Mouse (Mus musculus) hindbrain, embryonic 10.5 days (tissue): ENCODE measurements around the gene Rasal2. TPM values are rescaled to one million over a fixed set of nuclear protein-coding genes. Genes with fewer than 3 reads are reported as not detected.

Experiments used
- DNase-seq: peaks from one replicate; pipeline ENCODE4 v3.0.0-alpha.2; 2017; ENCODE audit warnings: low spot score
- H3K27ac ChIP-seq: fragments of 300-500 bp; sonication (generic); 2 replicates; pipeline ENCODE4 v1.5.1; 2016; ENCODE audit warnings: mild to moderate bottlenecking, moderate library complexity
- H3K27me3 ChIP-seq: fragments of 300-500 bp; sonication (generic); 2 replicates; pipeline ENCODE4 v1.6.1; 2016; ENCODE audit warnings: mild to moderate bottlenecking; ENCODE audit not compliant: poor library complexity, insufficient read depth, severe bottlenecking
- H3K36me3 ChIP-seq: fragments of 300-500 bp; sonication (generic); 2 replicates; pipeline ENCODE4 v1.6.1; 2016; ENCODE audit warnings: mild to moderate bottlenecking, moderate library complexity
- H3K4me1 ChIP-seq: fragments of 300-500 bp; sonication (generic); replicated peaks from 2 replicates; pipeline ENCODE4 v1.6.1; 2016; ENCODE audit warnings: mild to moderate bottlenecking
- H3K4me3 ChIP-seq: fragments of 300-500 bp; sonication (generic); 2 replicates; pipeline ENCODE4 v1.5.1; 2016; ENCODE audit warnings: mild to moderate bottlenecking, moderate library complexity
- H3K9me3 ChIP-seq: fragments of 300-500 bp; sonication (generic); 2 replicates; pipeline ENCODE4 v1.6.1; 2016; ENCODE audit warnings: mild to moderate bottlenecking, moderate library complexity
- whole genome bisulfite sequencing: fragments of 180-500 bp; shearing (Covaris S2); methylation state at CpG from one replicate; pipeline ENCODE4 v1.1.7; 2016; 5-methylcytosine and 5-hydroxymethylcytosine counted together
- polyA plus RNA-seq: library from polyadenylated mRNA; unstranded; fragments of >200 nt; fragmentation: Nextera tagmentation; extraction: Ambion mirVana; gene quantifications from 2 replicates; pipeline ENCODE4 v1.2.1, GENCODE M21; 2016

The Rasal2 gene
- polyA plus RNA-seq, 1 experiment from 2014 or later = 18.5 TPM

GRCm38 (mm10) chr1:157137132-157137853, 275.1 kb downstream of the Rasal2 start:
- DNase-seq = no peak
- Histone ChIP-seq H3K27me3 (no peaks in the 10 kb centered on the region), H3K4me3 (no peak overlapping the region), H3K36me3 (peaks cover 22% of the 10 kb centered on the region), H3K9me3 (no peaks in the 10 kb centered on the region), H3K27ac (no peak overlapping the region), H3K4me1 (0 out of 2 replicates have a peak, but pooled peaks cover 3% of the 10 kb centered on the region)
- WGBS = 92% methylated on average over 9 of the region's 9 CpGs

- H3K4me3 ChIP-seq = no peak overlapping the region
- no peak for DNase-seq
- WGBS = 93% methylated on average over 2 of the region's 2 CpGs
- no peaks in the 10 kb centered on the region for H3K27me3 ChIP-seq
- H3K27ac ChIP-seq = no peak overlapping the region
- no peaks in the 10 kb centered on the region for H3K4me1 ChIP-seq
- H3K9me3 ChIP-seq = no peaks in the 10 kb centered on the region
- H3K36me3 ChIP-seq = peaks cover 7% of the 10 kb centered on the region; the same call in 1 of the 2 replicates
Observed at GRCm38 (mm10) chr1:157128219-157128618, 284.2 kb downstream of the Rasal2 start.

GRCm38 (mm10) chr1:157123836-157124235, 288.6 kb downstream of the Rasal2 start:
- DNase-seq = no peak
- Histone ChIP-seq H3K4me3 (no peak overlapping the region), H3K36me3 (0 out of 2 replicates have a peak, but pooled peaks cover 3% of the 10 kb centered on the region), H3K27ac (no peak overlapping the region), H3K27me3 (no peaks in the 10 kb centered on the region), H3K9me3 (no peaks in the 10 kb centered on the region), H3K4me1 (no peaks in the 10 kb centered on the region)
- 92% methylated on average over 3 of the region's 3 CpGs for WGBS

GRCm38 (mm10) chr1:157119168-157119567, 293.2 kb downstream of the Rasal2 start:
- Histone ChIP-seq H3K4me3 (no peak overlapping the region), H3K9me3 (no peaks in the 10 kb centered on the region), H3K4me1 (no peaks in the 10 kb centered on the region), H3K36me3 (no peaks in the 10 kb centered on the region), H3K27ac (no peak overlapping the region), H3K27me3 (no peaks in the 10 kb centered on the region)
- 88% methylated on average over 6 of the region's 6 CpGs for WGBS
- no peak for DNase-seq

GRCm38 (mm10) chr1:157117440-157117839, 295.0 kb downstream of the Rasal2 start:
- no peaks in the 10 kb centered on the region for H3K4me1 ChIP-seq
- no peaks in the 10 kb centered on the region for H3K36me3 ChIP-seq
- no peak for DNase-seq
- no peak overlapping the region for H3K27ac ChIP-seq
- H3K9me3 ChIP-seq = no peaks in the 10 kb centered on the region
- no peaks in the 10 kb centered on the region for H3K27me3 ChIP-seq
- WGBS = 88% methylated on average over 3 of the region's 3 CpGs
- no peak overlapping the region for H3K4me3 ChIP-seq

- DNase-seq = no peak
- Histone ChIP-seq H3K36me3 (no peaks in the 10 kb centered on the region), H3K9me3 (no peaks in the 10 kb centered on the region), H3K4me3 (no peak overlapping the region), H3K27ac (no peak overlapping the region), H3K27me3 (no peaks in the 10 kb centered on the region), H3K4me1 (no peaks in the 10 kb centered on the region)
- 82% methylated on average over 2 of the region's 2 CpGs for WGBS
Observed at GRCm38 (mm10) chr1:157114492-157114891, 297.9 kb downstream of the Rasal2 start.

GRCm38 (mm10) chr1:157110287-157110835, 302.0 kb downstream of the Rasal2 start:
- no peak for DNase-seq
- Histone ChIP-seq H3K4me1 (0 out of 2 replicates have a peak, but pooled peaks cover 6% of the 10 kb centered on the region), H3K9me3 (no peaks in the 10 kb centered on the region), H3K27ac (no peak overlapping the region), H3K27me3 (no peaks in the 10 kb centered on the region), H3K4me3 (no peak overlapping the region), H3K36me3 (no peaks in the 10 kb centered on the region)
- 82% methylated on average over 6 of the region's 6 CpGs for WGBS

GRCm38 (mm10) chr1:157108580-157108979, 303.8 kb downstream of the Rasal2 start, which contains the start of gene Tex35:
Gene Tex35, minus strand, starts transcription at chr1:157108680.
- H3K27me3 ChIP-seq = no peaks in the 10 kb centered on the region
- 0 out of 2 replicates have a peak, but pooled peaks cover 6% of the 10 kb centered on the region for H3K4me1 ChIP-seq
- WGBS = 88% methylated on average over 4 of the region's 4 CpGs
- no peak for DNase-seq
- no peak within 1 kb of the TSS for H3K27ac ChIP-seq
- no peaks in the 10 kb centered on the region for H3K9me3 ChIP-seq
- H3K4me3 ChIP-seq = no peak within 1 kb of the TSS
- H3K36me3 ChIP-seq = no peaks in the 10 kb centered on the region

- H3K9me3 ChIP-seq = no peaks in the 10 kb centered on the region
- H3K27ac ChIP-seq = peak overlapping the region; percentile 82
- WGBS = 16% methylated on average over 19 of the region's 19 CpGs
- no peaks in the 10 kb centered on the region for H3K36me3 ChIP-seq
- no peaks in the 10 kb centered on the region for H3K27me3 ChIP-seq
- DNase-seq = peak; percentile 50
- peaks cover 17% of the 10 kb centered on the region for H3K4me1 ChIP-seq
- H3K4me3 ChIP-seq = peak overlapping the region; percentile 45
Observed at GRCm38 (mm10) chr1:157101122-157101865, 311.1 kb downstream of the Rasal2 start.

GRCm38 (mm10) chr1:157095534-157095933, 316.9 kb downstream of the Rasal2 start:
- WGBS = 86% methylated on average over 4 of the region's 4 CpGs
- Histone ChIP-seq H3K36me3 (no peaks in the 10 kb centered on the region), H3K27me3 (no peaks in the 10 kb centered on the region), H3K4me1 (peaks cover 2% of the 10 kb centered on the region; the same call in 1 of the 2 replicates), H3K27ac (no peak overlapping the region), H3K9me3 (no peaks in the 10 kb centered on the region), H3K4me3 (no peak overlapping the region)
- DNase-seq = no peak

- DNase-seq = no peak
Observed at GRCm38 (mm10) chr1:157092622-157093021, 319.8 kb downstream of the Rasal2 start.

GRCm38 (mm10) chr1:157092140-157092539, 320.3 kb downstream of the Rasal2 start:
- Histone ChIP-seq H3K4me3 (no peak overlapping the region), H3K4me1 (no peaks in the 10 kb centered on the region), H3K27ac (no peak overlapping the region), H3K36me3 (no peaks in the 10 kb centered on the region), H3K27me3 (no peaks in the 10 kb centered on the region), H3K9me3 (no peaks in the 10 kb centered on the region)
- 59% methylated on average over 4 of the region's 4 CpGs for WGBS
- DNase-seq = no peak

More at GRCm38 (mm10) chr1:157092622-157093021, 319.8 kb downstream of the Rasal2 start:
- Histone ChIP-seq H3K4me3 (no peak overlapping the region), H3K4me1 (no peaks in the 10 kb centered on the region), H3K9me3 (no peaks in the 10 kb centered on the region), H3K27ac (no peak overlapping the region), H3K27me3 (no peaks in the 10 kb centered on the region), H3K36me3 (no peaks in the 10 kb centered on the region)
- WGBS = 88% methylated on average over 1 of the region's 1 CpGs

- Histone ChIP-seq H3K27ac (no peak overlapping the region), H3K9me3 (no peaks in the 10 kb centered on the region), H3K36me3 (no peaks in the 10 kb centered on the region), H3K4me3 (no peak overlapping the region), H3K4me1 (peaks cover 11% of the 10 kb centered on the region), H3K27me3 (no peaks in the 10 kb centered on the region)
- 75% methylated on average over 3 of the region's 3 CpGs for WGBS
- no peak for DNase-seq
Observed at GRCm38 (mm10) chr1:157090835-157091234, 321.6 kb downstream of the Rasal2 start.
